Mouse (Mus musculus) thymus, postnatal 0 days (tissue): ENCODE results near the gene Rnls. TPM values are rescaled to one million over a fixed set of nuclear protein-coding genes. Genes with fewer than 3 reads are reported as not detected.

ENCODE experiments used
- DNase-seq: peaks from one replicate; pipeline ENCODE4 v3.0.0-alpha.2; 2015; ENCODE audit warnings: low spot score
- microRNA-seq: library from miRNA; unstranded; fragments of <30 nt; microRNA quantifications from one replicate; pipeline ENCODE4, GENCODE M21; 2016; ENCODE audit warnings: borderline number of aligned reads
- polyA plus RNA-seq: library from polyadenylated mRNA; unstranded; fragments of >200 nt; fragmentation: Nextera tagmentation; extraction: Ambion mirVana; gene quantifications from 2 replicates; pipeline ENCODE4 v1.2.1, GENCODE M21; 2015

Rnls gene
- polyA plus RNA-seq, 1 experiment from 2014 or later, result 5.1 TPM

GRCm38 (mm10) chr19:33109941-33110371, 282.1 kb downstream of the Rnls start:
- DNase-seq, result no peak

GRCm38 (mm10) chr19:33109141-33109540, 283.0 kb downstream of the Rnls start:
- no peak for DNase-seq

GRCm38 (mm10) chr19:33103851-33104250, 288.2 kb downstream of the Rnls start:
- DNase-seq, result no peak

GRCm38 (mm10) chr19:33102783-33103139, 289.3 kb downstream of the Rnls start:
- DNase-seq, result no peak

GRCm38 (mm10) chr19:33102008-33102782, 289.9 kb downstream of the Rnls start:
- peak; percentile 52 for DNase-seq

GRCm38 (mm10) chr19:33101093-33102007, 290.7 kb downstream of the Rnls start:
- peak; percentile 69 for DNase-seq

- no peak for DNase-seq
These were observed 291.5 kb downstream of the Rnls start for GRCm38 (mm10) chr19:33100598-33100997.

- no peak for DNase-seq
These were observed 292.1 kb downstream of the Rnls start for GRCm38 (mm10) chr19:33100031-33100430.

GRCm38 (mm10) chr19:33099201-33099788, 292.8 kb downstream of the Rnls start:
- DNase-seq, result no peak

- no peak for DNase-seq
These were observed 294.4 kb downstream of the Rnls start for GRCm38 (mm10) chr19:33097691-33098090.

- no peak for DNase-seq
These were observed 295.5 kb downstream of the Rnls start for GRCm38 (mm10) chr19:33096581-33096980.

- DNase-seq, result no peak
These were observed 299.5 kb downstream of the Rnls start for GRCm38 (mm10) chr19:33092575-33092974.

- no peak for DNase-seq
These were observed 300.8 kb downstream of the Rnls start for GRCm38 (mm10) chr19:33091324-33091723.

- no peak for DNase-seq
These were observed 303.2 kb downstream of the Rnls start for GRCm38 (mm10) chr19:33088868-33089267.

- DNase-seq, result peak; percentile 46
These were observed 304.1 kb downstream of the Rnls start for GRCm38 (mm10) chr19:33087961-33088360.

Small RNAs within 50 kb of the gene (microRNA-seq; reads per million reads assigned to microRNA genes)
- gene Mir3970, result 5.0 reads per million, percentile 5 among the genes with 10 or more reads in this experiment

Other genes starting within 250 kb of the Rnls start
- gene Lipo4, start 125.5 kb upstream of the Rnls start, polyA plus RNA-seq, result not detected in 2 replicates
- gene Gm8978, start 233.0 kb upstream of the Rnls start, polyA plus RNA-seq, result not detected in 2 replicates